Mouse (Mus musculus): ENCODE measurements at regions not wholly inside any gene's neighbourhood (a gene's known extent, or its start where the extent isn't known, plus 50 kb on each side); places are given as distances from the start of the nearest gene placed in this dataset.
A peak's percentile ranks its signal among the peaks of the same experiment; 100 is the strongest.
"Not testable (repeated sequence)": the region's sequence is repeated elsewhere in the genome, so short reads cannot be mapped to it uniquely, and the experiment has no call there.

DNA sequence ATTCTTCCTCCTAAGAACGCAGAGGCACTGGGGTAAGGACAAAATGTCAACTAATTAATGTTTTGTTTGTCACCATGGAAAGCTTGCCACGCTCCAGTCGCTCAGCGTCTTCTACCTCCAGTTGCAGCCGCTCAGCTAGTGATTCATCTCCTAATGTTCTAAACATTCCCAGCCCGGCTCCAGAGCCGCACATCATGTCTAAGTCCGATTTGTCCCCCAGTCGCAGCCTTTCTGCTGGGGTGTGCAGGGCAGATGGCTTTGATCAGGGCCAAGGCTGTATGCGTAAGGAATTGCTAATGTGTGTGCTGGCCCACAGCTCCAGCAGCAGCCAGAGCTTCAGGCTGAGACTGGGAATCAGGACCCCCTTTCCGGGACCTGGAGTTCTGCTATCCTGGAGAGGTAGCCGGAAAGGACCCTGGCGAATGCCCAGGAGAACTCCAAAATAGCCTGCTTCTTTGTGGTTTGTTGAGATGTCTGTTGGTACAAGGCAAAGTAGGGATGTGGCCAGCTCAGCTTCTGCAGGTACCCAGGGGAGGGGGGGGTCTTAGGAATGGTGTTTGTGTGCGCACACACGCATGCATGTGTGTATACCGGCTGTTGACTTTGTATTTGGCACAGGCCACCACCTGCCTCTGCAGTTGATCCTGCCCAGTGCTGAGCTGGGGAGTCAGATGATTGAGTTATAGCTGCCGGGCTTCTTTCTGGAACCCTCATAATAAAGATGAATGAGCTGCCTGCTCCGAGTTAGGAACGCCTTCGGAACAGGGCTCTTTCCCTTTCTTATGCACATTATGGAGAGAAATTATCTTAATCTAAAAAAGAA is 143.0 kb upstream of the Kcng1 start:
- DNase-seq (ENCODE audit: low spot score), result no peak

DNA sequence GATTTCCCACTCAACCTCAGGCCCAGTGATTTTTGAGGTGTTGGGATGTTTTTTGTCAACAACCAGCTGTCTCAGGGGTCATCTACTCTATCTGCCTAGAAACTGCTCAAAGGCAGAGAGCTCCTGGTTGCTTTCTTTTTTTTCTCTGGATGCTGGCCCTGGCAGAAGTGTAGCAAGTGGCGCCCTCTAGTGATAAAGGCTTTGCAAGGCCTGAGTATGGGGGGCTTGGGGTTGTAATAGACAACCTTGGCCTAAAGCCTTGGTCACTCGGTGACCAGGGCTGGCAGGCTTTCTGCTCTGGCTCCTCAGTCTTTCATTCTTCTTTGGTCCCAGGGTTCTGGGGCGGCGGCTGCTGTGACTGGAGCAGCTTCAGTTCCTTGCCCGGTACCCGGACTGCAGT is 142.0 kb upstream of the Kcng1 start:
- no peak for DNase-seq (ENCODE audit: low spot score)

DNA sequence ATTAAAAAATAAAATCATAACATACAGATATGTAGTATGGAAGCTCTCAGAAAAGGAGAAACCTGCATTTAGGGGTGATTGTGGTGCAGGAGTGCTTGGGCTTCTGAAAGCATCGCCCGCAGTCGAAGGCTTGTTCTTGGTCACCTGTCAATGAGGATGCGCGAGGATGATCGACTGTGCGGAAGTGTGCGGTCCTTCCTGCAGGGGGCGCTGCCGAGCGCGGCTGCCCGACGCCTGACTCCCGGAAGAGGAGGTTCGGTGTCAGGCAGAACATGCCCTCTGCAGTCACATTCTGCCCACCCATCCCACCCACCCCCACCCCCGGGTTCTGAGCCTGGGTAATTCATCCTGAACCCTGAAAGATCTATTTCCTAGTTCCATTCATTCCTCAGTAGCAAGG is 133.6 kb upstream of the Kcng1 start:
- DNase-seq (ENCODE audit: low spot score), result peak; percentile 67

DNA sequence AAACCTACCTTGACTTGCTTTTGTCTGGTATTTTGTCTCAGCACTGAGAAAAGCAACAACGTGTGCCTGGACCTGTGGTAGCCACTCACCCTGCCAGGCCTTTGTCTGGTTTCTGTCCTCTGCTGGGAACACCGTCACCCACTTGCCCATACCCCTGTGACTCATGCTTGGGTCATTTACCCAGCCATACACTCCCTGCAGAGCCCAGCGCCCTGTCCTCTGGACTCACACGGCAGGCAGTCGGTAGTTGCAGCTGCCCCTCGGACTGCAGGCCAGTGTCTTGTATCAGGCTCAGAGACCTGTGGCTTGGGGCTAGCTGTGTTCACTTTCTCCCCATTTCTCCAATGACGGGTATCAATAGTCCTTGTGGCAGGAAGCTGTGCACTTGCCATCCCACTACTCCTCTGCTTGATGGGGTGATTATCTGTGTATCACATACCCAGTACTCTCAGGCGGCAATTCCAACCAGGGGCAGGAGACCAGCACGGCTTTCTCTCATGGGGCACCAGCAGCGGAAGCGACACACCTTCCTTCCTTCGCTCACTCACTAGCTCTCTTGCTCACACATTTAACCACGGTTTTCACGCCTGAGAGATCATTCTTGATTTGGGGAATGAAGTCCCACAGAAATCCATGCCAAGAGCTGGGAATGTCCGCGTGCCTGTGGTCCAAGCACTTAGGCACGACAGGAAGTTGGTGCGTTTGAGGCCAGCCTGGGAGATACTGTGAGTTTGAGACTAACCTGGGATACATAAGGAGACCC is 132.8 kb upstream of the Kcng1 start:
- no peak for DNase-seq (ENCODE audit: low spot score)

DNA sequence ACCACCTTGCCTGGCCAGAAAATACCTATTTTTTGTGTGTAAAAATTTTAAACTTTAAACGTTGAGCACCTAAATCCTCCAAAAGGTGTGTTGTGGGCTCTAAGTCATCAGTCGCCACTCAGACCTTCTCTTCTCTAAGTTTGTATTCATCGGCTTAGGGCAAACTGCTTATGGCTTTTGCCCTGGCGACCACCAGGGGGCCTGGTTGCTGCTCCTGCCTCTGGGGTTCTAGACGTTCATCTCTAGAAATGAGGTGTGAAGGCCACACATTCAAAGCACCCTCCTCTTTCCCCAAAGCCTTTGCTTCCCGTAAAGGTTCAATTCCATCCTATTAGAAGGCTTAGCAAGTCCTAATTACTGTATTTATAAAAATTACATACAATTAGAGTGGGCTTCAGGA is 131.3 kb upstream of the Kcng1 start:
- no peak for DNase-seq (ENCODE audit: low spot score)

DNA sequence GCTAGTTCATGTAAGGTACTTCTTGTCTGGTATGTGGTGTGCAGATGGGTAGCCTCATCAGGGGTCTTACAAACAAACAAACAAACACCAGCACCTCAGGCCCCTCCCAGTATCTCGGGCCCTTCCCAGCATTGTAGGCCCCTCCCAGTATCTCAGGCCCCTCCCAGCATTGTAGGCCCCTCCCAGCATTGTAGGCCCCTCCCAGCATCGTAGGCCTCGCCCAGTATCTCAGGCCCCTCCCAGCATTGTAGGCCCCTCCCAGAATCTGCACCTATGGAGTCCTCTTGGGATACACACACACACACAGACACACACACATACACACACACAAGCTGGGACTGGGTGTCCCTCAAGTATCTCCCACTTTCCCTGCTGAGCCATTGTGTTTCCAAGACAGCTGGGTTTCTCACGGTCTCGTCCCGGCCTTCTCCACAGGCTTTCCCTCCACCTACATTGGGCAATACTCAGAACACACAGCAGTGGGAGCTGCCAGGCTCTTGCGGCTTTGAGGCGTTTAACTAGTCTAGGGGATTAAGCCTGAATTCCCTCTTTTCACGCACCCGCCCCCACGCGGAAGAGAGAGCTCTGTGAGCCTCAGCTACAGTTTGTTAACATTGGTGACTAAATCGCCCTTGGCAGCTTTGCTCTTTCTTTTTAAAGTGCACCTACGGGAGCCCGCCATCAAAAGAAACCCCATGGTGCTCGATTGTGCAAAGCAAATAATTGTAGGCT is 121.4 kb upstream of the Kcng1 start:
- no peak for DNase-seq (ENCODE audit: low spot score)

DNA sequence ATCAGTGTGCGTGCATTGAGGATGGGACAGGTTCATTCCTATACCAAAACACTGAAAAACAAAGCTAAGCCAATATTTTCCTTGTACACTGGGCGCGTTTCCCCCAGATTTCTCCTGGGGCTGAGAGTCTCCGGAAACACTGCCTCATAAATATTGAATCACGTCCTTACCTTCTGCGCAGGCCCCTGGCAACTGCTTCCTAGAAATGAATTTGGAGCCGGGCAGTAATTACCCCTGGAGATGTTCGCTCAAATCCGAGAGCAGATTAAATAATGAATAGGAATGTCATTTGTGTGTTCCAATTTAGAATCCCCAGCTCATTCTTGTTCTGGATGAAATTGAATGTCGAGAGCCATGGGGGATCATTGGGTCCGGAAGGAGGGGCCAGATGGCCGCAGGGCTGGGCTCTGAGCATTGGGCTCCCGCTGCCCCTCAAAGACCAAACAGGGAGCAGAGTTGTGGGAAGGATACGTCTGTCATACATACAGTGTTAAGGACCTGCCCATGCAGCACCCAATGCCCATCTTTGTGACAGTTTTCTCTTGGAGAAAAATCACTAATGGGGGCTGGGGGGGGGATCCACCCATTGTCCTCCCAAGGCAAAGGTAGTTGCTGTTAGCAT is 117.7 kb upstream of the Kcng1 start:
- DNase-seq (ENCODE audit: low spot score), result no peak

DNA sequence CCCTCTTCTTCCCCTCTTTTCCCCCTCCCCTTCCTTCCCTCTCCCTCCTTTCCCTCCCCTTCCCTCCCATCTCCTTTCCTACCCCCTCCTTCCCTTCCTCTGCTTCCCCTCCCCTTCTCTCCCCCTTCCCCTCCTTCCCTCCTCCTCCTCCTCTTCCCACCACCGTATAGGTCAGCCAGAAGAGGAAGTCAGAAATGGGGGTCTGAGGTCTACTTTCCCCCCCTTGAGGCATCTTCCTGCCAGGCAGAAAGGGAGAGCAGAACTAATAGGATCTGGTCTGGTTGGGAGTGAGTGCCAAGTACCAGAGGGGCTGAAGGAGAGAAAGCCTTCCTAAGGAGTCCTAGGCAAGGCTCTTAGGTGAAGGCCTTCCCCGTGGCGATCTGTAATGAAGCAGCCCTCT is 114.8 kb upstream of the Kcng1 start:
- DNase-seq (ENCODE audit: low spot score), result no peak

DNA sequence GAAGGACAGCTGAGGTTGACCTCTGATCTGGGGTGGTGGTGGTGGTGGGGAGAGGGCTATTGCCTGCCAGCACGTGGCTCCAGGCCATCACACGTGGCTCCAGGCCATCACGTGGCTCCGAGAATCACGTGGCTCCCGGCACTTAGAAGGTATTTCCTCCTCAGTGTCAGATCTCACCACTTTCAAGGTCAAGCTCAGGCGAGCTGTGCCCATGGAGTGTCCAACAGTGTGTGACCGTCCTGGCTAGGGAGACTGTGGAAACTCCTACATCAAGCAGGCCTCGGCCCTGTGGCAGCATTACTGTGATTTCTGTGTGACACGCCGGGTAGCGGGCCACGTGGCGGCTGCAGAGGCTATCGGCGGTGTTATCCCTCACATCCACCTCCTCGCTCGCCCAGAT is 111.8 kb upstream of the Kcng1 start:
- no peak for DNase-seq (ENCODE audit: low spot score)

DNA sequence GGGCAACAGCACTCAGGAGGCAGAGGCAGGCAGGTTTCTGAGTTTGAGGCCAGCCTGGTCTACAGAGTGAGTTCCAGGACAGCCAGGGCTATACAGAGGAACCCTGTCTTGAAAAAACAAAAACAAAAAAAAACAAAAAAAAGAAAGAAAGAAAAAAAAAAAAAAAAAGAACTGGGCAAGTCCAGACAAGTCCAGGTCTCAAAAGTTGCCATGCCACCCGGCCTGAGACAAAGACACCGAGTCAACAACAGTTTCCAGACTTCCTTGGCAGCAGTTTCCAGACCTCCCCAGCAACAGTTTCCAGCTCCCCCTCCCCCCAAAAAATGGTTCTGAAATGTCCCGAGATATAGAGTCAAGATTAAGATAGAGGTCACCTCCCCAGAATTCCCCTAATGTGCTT is 110.6 kb upstream of the Kcng1 start:
- not testable (repeated sequence) for DNase-seq (ENCODE audit: low spot score)

DNA sequence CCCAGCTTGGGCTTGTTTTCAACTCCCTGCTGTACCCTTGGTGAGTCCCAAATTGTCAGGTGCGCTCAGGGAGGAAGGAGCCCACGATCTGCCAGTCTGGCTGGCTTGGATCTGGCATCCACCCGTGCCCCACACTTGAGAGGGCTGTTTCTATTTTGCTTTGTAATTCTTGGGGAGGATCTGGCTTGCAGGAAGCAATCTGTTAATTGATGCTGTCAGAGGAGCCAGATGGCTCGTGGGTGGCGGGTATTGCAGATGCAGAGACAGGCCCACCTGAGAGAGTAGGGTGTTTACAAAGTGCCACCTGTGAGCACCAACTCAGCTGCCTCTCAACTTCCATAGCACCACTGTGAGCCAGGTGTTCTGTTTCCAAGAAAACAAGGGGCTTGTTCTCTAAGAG is 99.1 kb upstream of the Kcng1 start:
- no peak for DNase-seq (ENCODE audit: low spot score)

DNA sequence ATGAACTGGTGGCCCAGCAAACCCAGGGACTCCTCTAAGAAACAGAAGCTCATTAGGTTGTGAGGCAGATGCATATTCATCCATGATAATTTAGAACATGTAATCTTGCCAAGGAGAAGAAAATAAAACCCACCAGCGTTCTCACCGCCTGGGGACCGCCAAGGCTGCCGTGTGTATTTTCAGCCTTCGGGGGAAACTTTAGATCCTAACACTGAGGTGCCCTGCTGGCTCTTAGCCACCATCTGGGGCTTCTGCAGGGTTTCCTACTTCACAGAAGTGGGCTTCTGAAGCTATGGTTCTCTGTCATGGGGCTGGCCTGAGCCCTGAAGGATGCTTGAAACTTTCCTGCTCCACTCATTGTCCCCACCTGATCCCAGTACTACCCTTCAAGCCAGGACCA is 90.8 kb upstream of the Kcng1 start:
- no peak for DNase-seq (ENCODE audit: low spot score)

DNA sequence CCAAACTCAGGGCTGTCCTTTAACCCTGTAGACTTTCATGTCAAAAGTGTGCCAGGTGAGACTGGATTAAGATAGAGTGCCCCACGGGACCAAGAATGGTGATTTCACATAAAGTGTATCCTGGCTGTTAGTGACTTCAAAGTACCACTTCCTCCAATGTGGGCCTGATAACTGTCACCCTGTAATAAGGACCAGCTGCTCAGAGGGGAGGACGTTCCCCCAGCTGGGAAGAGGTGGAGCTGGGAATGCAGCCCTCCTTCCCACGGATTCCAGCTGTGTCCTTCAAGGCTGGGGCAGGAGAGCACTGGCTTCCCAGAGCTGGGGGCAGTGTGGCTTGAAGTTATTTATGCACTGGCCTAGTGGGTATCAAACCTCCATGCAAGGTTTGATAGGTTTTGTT is 89.7 kb upstream of the Kcng1 start:
- no peak for DNase-seq (ENCODE audit: low spot score)

DNA sequence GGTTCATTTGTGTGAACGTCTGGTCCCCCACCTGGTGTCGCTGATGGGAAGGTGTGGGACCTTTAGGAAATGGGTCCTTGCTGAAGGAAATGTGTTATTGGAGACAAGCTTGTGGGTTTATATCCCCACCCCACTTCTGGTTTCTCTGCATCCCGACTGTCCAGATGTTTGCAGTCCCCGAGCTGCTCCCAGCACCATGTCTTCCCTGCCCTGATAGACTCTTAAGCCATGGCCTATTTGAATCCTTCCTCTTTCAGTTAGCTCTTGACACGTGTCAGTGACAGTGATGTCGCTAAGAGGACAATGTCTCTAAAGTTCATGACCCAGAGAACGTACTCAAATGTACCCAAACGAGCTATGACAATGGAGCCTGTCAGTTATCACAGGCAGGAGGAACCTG is 77.7 kb upstream of the Kcng1 start:
- DNase-seq (ENCODE audit: low spot score), result no peak

DNA sequence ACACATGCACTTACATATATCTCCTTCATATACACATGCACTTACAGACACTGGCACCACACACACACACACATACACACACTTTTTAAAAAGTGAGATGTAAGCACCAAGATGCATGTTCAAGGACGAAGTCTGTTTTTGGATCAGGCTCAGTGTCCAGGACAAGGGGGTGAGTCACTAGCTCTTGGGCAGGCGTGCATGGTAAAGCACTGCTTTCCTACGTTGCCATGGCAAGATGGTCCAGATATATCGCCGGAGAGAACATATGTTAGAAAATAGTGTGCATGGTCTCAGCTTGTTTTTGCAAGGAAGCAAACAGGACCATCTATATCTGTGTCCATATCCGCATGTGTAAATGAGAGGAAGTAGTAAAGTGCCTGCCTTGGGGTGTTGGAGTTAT is 77.0 kb upstream of the Kcng1 start:
- no peak for DNase-seq (ENCODE audit: low spot score)

DNA sequence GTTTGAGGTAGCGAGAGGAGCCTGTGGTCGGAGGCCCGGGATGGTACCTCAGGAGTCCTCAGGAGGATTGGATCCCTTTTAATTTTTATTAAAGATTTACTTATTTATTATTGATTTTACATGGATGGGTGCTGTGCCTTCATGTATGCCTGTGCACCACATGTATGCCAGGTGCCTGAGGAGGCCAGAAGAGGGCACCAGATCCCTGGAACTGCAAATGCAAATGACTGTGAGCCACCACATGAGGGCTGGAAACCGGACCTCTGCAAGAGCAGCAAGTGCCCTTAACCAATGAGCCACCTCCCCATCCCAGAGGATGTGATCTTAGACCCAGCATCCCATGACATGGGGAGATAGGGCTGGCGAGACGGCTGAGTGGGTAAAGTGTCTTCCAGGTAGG is 76.3 kb upstream of the Kcng1 start:
- no peak for DNase-seq (ENCODE audit: low spot score)

DNA sequence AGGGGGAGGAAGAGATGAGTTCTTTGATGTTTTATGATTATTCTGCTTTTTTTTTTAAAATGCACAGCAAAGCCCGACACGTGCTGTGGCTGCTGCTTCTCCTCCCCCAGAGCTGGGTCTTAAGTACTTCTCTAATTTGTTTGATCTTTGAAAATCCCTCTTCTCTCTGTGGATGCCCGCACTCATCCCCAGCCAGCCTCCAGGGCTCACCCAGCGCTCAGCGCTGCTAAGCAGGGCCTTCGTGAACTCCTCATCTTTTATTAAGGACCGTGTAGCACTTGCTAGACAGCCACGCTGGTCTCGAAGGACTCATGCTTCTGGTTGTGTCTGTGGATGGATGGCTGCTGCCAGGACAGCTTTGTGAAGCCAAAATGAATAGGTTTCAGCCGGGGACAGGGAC is 72.9 kb upstream of the Kcng1 start:
- DNase-seq (ENCODE audit: low spot score), result no peak

DNA sequence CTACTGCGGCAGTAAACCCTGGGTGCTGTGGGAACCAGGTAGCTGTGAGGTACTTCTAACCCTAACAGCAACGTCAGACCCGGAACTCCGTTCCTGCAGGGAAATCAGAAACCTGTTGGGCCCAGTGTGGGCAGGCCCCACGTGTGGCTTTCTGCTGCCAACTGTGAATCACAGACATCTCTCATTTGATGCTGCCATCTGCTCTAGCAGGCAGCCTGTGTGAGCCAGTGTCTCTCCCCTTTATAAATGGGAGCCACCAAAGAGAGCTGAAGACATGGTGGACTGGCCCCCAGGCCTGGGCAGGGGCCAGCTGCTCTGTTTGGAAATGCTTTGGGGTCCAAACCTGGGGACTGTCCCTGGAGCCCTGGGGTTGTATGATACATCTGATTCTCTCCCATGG is 71.1 kb upstream of the Kcng1 start:
- DNase-seq (ENCODE audit: low spot score), result no peak

DNA sequence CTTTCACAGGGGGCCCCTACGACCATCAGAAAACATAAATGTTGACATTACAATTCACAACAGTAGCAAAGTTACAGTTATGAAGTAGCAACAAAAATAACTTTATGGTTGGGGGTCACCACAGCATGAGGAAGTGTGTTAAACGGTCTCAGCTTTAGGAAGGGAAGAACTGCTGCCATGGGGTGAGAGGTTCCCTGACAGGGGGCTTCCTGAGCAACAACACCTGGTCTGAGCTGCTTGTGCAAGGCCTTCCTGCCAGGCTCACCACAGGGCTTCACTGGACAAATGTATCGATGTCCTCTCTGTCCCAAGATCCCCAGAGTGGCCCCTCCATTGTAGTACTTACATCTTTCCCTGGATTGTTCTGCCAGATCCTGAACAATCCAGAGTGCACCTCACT is 70.7 kb upstream of the Kcng1 start:
- DNase-seq (ENCODE audit: low spot score), result no peak

DNA sequence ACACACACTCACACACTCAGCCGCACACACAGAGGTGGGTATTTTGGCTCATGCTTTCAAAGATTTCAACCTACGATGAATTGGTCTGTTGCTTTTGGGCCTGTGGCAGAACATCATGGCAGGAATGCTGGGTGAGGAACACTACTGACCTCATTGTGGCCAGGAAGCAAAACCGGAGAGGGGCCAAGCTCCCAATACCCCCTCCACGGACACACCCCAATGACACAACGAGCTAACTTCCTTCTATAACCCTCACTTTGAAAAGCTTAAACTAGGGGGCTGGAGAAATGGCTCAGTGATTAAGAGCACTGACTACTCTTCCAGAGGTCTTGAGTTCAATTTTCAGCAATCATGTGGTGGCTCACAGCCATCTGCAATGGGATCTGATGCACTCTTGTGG is 63.8 kb upstream of the Kcng1 start:
- no peak for DNase-seq (ENCODE audit: low spot score)

DNA sequence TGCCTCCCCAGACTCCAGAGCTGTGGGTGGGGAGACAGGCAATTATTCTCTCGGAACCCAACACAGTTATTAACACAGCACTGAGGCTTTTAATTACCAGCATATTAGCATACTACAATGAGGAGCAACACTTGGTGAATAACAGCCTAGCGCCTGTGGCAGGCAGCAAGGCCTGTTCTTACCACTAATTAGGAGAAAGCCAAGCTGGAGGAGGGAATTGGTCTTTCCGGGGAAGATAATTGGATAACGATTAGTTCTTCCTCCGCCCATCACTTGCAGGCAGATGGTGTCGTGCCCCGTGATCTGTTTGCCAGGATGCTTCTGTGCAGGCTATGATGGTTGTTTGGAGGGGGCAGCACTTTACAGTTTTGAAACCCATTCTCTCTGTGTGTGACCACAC is 62.2 kb upstream of the Kcng1 start:
- no peak for DNase-seq (ENCODE audit: low spot score)

DNA sequence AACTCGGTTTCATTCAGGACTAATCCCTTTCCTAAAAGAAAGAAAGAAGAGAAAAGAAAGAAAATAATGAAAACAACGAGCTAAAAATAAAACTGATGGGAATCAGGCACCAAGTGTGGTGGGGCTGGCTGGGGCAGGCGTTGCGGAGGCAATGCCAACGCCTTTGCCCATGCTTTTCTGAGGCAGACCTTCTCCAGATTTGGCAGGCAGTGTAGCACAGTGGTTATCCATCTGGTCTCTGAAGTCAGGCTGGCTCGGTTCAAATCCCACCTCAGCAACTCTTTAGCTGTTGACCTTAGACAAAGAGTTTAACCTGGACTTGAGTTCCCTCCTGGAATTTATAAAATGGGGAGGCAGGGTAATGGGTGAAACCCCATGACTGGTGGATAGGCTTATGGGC is 57.3 kb upstream of the Kcng1 start:
- DNase-seq (ENCODE audit: low spot score), result no peak

DNA sequence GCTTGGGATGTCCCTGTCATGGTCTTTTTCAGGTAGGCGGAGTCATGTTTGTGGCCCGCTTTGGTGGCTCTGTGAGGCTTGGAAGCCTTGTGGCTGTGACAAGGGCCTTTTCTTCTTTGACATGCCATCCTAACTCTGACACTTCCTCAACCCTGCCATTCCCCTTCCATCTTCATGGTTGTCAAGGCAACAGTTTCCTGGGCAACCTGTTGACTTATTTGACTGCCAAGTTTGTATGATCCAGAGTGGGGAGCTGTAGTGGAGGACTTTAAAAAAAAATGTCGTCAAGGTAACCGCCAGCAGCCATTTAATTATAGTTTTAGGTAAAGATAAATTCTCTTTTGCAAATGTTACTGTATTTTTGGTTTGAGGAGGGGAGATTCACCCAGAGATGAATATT is 56.8 kb upstream of the Kcng1 start:
- no peak for DNase-seq (ENCODE audit: low spot score)
